Mouse (Mus musculus) thymus, adult 2 months (tissue): ENCODE data around the gene Lrwd1. TPM values are rescaled to one million over a fixed set of nuclear protein-coding genes. Genes with fewer than 3 reads are reported as not detected.

ENCODE experiments used
- DNase-seq: peaks from one replicate; pipeline ENCODE4 v3.0.0; 2021
- H3K27ac ChIP-seq: fragments of 200-500 bp; 2 replicates; pipeline ENCODE4 v1.5.1; 2012; ENCODE audit warnings: low read length, control low read depth; ENCODE audit not compliant: control insufficient read depth, insufficient read depth
- H3K27me3 ChIP-seq: fragments of 200-500 bp; 2 replicates; pipeline ENCODE4 v1.6.1; 2012; ENCODE audit warnings: mild to moderate bottlenecking, low read length, moderate library complexity, mixed read lengths; ENCODE audit not compliant: control insufficient read depth, insufficient read depth
- H3K36me3 ChIP-seq: fragments of 200-500 bp; 2 replicates; pipeline ENCODE4 v1.6.1; 2012; ENCODE audit warnings: mild to moderate bottlenecking, low read length, moderate library complexity; ENCODE audit not compliant: control insufficient read depth, insufficient read depth
- H3K4me1 ChIP-seq: fragments of 200-500 bp; replicated peaks from 2 replicates; pipeline ENCODE4 v1.6.1; 2012; ENCODE audit warnings: low read length; ENCODE audit not compliant: control insufficient read depth, insufficient read depth
- H3K4me3 ChIP-seq: fragments of 200-500 bp; 2 replicates; pipeline ENCODE4 v1.5.1; 2012; ENCODE audit warnings: mild to moderate bottlenecking, low read length, control low read depth, moderate library complexity; ENCODE audit not compliant: control insufficient read depth, insufficient read depth
- CTCF ChIP-seq: fragments of 200-500 bp; IDR thresholded peaks from 2 replicates; pipeline ENCODE4 v1.5.1; 2012; ENCODE audit warnings: mild to moderate bottlenecking, control low read depth, low read length, moderate library complexity, borderline replicate concordance; ENCODE audit not compliant: control insufficient read depth, poor library complexity, insufficient read depth; ENCODE audit errors: extremely low read depth
- POLR2A ChIP-seq: fragments of 200-500 bp; IDR thresholded peaks from 2 replicates; pipeline ENCODE4 v1.6.1; 2012; ENCODE audit warnings: mild to moderate bottlenecking, low read length, control low read depth, moderate library complexity; ENCODE audit not compliant: control insufficient read depth, poor library complexity, insufficient read depth; ENCODE audit errors: extremely low read depth
- WGBS: fragments of 180-500 bp; shearing (Covaris S2); methylation state at CpG from one replicate; pipeline ENCODE4 v1.1.7; 2018; 5-methylcytosine and 5-hydroxymethylcytosine counted together
- polyA plus RNA-seq: library from polyadenylated mRNA; depleted of rRNA; stranded (reverse); fragments of >200 nt; gene quantifications from 2 replicates; pipeline ENCODE4 v1.2.3, GENCODE M21; 2012

The Lrwd1 gene
- polyA plus RNA-seq, 1 experiment = 136 TPM

DNA sequence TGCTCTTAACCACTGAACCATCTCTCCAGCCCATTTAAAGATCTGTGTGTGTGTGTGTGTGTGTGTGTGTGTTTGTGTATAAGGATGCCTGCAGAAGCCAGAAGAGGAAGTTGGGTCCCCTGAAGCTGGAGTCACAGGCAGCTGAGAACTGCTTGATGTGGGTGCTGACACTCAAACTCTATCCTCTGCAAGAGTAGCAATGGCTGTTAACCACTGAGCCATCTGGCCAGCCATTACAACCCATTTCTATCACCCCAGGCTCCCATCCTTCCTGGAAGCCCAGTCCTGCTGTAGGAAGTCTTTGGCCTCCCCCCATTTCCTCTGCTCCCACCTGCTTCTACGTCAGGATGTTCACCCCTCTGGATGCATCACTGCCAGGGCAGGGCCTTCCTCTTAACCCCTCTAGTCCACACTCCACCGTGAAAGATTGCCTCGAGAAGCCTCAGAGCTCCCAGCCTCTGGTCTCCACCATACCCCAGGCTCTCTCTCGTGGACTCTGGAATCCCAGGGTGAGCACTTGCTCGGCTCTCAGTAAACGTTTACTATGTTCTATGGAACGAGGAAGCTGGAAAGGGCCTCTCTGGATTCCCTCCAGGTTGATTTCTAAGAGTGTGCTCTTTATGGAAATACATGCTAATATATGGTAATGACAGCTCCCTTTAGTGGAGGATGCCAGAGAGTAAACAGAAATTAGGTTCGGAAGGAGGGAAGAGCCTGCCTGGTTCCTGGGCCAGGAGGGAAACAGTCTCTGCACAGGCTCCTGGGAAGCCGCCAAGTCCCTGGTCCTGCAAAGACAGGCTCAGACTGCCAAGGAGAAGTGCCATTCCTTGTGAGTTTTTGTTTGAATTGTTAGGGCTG, 38.0 kb upstream of the Lrwd1 start:
- no peaks in the 10 kb centered on the region for H3K27me3 ChIP-seq
- H3K4me1 ChIP-seq = peaks cover 37% of the 10 kb centered on the region
- peak; percentile 53 for DNase-seq
- TF ChIP-seq POLR2A = no peak
- no peak for TF ChIP-seq CTCF
- peak overlapping the region; percentile 86 for H3K27ac ChIP-seq
- H3K4me3 ChIP-seq = no peak overlapping the region
- 44% methylated on average over 9 of the region's 9 CpGs for WGBS
- H3K36me3 ChIP-seq = no peaks in the 10 kb centered on the region

DNA sequence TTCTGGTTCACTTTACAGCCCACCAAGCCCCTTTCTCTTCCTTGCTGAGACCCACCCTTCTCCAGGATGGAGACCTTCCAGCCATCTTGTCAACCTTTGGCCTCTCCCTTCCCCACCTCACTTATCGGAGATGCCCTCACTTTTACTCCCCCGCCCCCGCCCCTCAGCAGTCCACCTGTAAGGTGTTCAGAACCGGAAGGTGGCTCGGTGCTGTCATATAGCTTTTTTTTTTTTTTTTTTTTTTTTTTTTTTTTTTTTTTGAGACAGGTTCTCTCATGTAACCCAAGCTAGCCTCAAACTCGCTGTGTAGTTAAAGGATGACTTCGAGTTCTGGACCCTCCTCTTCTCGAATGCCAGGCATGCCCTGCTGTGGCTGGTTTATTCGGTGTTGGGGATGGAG, 37.1 kb upstream of the Lrwd1 start:
- H3K4me3 ChIP-seq = no peak overlapping the region
- TF ChIP-seq POLR2A = no peak
- TF ChIP-seq CTCF = no peak
- H3K27ac ChIP-seq = 0 out of 2 replicates have a peak overlapping the region, but pooled peaks have one; percentile 21
- no peaks in the 10 kb centered on the region for H3K27me3 ChIP-seq
- DNase-seq = no peak
- 80% methylated on average over 9 of the region's 9 CpGs for WGBS
- H3K4me1 ChIP-seq = peaks cover 40% of the 10 kb centered on the region
- H3K36me3 ChIP-seq = peaks cover 4% of the 10 kb centered on the region; the same call in 1 of the 2 replicates

DNA sequence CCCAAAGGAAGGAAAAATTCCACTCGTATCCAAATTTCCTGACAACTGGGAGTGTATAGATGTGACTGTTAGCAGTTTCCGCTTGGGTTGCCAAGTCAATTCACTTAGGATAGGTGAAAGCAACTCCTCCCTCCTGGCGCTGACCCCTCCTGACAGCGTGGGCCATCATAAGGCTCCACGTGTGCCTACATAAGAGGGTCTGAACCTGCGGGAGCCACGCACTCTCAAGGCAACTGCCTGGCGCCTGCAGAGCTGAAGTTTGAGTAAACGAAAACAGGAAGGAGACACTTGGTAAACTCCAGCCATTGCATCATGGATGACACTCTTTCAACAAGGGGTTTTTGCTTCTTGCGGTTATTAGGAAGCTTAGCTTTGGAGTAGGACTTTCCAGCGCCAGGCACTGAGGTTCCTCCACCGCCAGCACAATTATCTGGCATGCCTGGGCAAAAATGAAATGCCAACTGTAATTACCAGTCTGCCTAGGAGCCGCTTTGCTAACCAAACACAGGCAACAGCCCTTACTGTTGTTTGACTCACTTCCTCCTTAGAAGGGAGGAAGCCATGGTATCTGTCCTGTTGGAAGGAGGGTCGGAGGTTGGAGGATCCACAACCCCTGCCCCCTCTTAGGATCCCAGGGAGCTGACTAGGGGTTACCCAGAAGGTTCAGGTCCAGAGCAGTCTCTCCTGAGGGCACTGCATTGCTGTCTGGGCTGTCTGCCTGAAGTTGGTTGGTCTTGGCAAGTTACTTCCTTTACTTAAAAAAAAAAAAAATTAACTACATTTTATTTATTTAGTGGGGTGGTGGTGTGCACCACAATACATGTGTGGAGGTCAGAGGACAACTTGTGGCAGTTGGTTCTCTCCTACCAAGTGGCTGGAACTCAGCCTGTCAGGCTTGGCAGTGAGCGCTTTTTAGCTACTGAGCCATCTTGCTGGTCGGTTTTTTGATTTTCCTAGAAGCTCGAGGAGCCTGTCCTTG, 35.8 kb upstream of the Lrwd1 start:
- 16% methylated on average over 17 of the region's 17 CpGs for WGBS
- peak; percentile 37 for DNase-seq
- peak overlapping the region; percentile 90 for H3K4me3 ChIP-seq

DNA sequence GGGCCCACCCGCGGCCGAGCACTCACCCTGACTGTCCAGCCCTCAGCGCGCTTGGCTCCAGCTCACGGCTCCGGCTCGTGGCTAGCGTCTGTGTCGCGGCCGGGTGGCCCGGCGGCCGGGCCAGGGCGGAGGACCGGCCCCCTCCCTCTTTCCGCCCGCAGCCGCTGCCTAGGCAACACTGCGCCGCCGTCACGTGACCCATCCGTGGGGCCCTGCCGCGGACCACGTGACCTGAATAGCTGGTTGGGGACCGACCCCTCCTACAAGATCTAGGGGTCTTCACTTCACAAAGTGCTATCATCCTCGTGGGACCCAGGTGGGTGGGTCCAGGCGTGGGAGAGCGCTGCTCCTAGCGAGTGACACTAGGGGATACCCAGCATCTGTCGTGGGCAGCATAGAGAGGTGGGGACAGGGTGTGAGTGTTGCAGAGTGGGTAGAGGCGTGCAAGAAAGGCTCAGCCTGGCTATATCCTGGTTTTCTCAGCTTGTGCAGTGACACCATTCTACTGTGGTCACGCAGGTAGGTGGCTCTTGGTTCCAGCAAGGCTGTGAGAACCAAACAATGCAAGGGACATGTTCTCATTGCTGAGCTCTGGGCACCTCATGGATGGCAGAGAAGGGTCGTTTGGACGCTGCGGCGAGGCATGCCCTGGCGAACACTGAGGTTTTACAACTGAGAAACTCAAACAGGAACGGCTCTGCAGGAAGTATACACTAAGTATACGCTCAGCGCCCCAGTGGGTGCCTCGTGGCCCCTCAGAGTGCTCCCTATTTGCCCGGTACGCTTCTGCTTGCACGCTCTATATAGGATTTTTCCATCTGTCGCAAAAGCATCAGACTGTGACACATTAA, 34.9 kb upstream of the Lrwd1 start, which contains the start of gene Orai2:
TSS of gene Orai2 (minus strand) at position 202 of the 851 bp plus-strand sequence.
- TF ChIP-seq CTCF (0 out of 2 replicates have a peak, but pooled peaks have one; percentile 5), POLR2A (peak; percentile 52)
- DNase-seq = peak; percentile 93
- under 1% methylated on average over 49 of the region's 49 CpGs for WGBS
- Histone ChIP-seq H3K27me3 (no peaks in the 10 kb centered on the region), H3K36me3 (peaks cover 16% of the 10 kb centered on the region; the same call in 1 of the 2 replicates), H3K27ac (peak within 1 kb of the TSS; percentile 97), H3K4me3 (peak within 1 kb of the TSS; percentile 90), H3K4me1 (peaks cover 44% of the 10 kb centered on the region)

More for the DNA sequence above, 35.8 kb upstream of the Lrwd1 start:
- peak overlapping the region; percentile 97 for H3K27ac ChIP-seq
- H3K4me1 ChIP-seq = peaks cover 44% of the 10 kb centered on the region
- no peaks in the 10 kb centered on the region for H3K27me3 ChIP-seq
- peaks cover 11% of the 10 kb centered on the region; the same call in 1 of the 2 replicates for H3K36me3 ChIP-seq
- TF ChIP-seq POLR2A (no peak), CTCF (no peak)

DNA sequence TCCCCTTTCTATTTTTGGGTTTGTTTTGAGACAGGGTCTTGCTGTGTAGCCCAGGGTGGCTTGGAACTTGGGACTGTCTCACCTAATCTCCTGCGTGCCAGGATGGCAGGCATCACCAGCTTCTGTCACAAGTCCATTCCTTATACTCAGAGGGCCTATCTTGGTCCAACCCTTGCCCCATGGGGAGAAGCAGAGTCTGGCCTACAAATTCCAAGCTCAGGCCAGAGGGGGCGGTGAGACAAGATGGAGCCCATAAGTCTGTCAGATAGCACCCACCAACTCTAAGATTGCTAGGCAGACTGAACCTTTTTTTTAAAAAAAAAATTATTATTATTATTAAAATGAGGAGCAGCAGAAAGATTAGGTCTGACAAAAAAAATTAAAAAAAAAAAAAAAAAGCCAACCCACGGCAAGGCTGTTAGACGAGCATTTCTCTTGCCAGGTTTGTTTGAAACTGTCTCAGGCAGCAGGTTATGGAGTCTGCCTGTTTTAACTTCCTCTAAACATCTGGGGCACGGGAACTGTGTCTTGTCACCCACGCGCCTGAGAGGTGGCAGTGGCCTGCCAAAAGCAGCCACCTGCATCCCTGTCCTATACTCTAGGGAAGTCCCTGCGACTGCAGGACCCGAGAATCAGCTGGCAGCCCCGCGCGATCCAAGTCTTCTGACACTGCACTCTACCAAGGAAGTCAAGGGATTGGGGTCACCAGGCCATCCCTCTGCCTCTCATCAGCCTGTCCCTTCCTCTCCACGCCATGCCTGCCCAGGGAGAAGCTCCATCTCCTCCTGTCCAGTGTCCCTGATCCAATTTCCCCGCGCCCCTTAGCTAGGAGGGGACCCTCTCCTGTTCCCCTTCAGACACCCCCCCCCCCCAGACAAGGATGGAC, 34.0 kb upstream of the Lrwd1 start:
- H3K27me3 ChIP-seq = no peaks in the 10 kb centered on the region
- peak overlapping the region; percentile 97 for H3K27ac ChIP-seq
- peaks cover 21% of the 10 kb centered on the region for H3K36me3 ChIP-seq
- peaks cover 44% of the 10 kb centered on the region for H3K4me1 ChIP-seq
- H3K4me3 ChIP-seq = peak overlapping the region; percentile 90
- no peak for TF ChIP-seq CTCF
- no peak for TF ChIP-seq POLR2A
- WGBS = 9% methylated on average over 15 of the region's 15 CpGs
- DNase-seq = peak; percentile 72
